Mouse (Mus musculus) forebrain, embryonic 13.5 days (tissue): ENCODE data around the gene Vmn1r115. TPM values are rescaled to one million over a fixed set of nuclear protein-coding genes. Genes with fewer than 3 reads are reported as not detected.
"Not testable (repeated sequence)": the region's sequence is repeated elsewhere in the genome, so short reads cannot be mapped to it uniquely, and the experiment has no call there.

Source experiments
- ATAC-seq: fragments of 200-750 bp; cut with Nextera tagmentation; 2 replicates; pipeline ENCODE4 v1.8.0; 2017
- H3K27ac ChIP-seq: fragments of 300-500 bp; sonication (generic); 2 replicates; pipeline ENCODE4 v1.5.1; 2015; ENCODE audit warnings: inconsistent platforms, mild to moderate bottlenecking, moderate library complexity
- H3K27me3 ChIP-seq: fragments of 300-500 bp; sonication (generic); 2 replicates; pipeline ENCODE4 v1.6.1; 2015; ENCODE audit warnings: mild to moderate bottlenecking, inconsistent platforms
- H3K36me3 ChIP-seq: fragments of 300-500 bp; sonication (generic); 2 replicates; pipeline ENCODE4 v1.6.1; 2015; ENCODE audit warnings: mild to moderate bottlenecking, inconsistent platforms; ENCODE audit not compliant: poor library complexity, severe bottlenecking
- H3K4me1 ChIP-seq: fragments of 300-500 bp; sonication (generic); 2 replicates; pipeline ENCODE4 v1.6.1; 2015; ENCODE audit warnings: inconsistent platforms
- H3K4me2 ChIP-seq: fragments of 300-500 bp; sonication (generic); 2 replicates; pipeline ENCODE4 v1.6.1; 2015; ENCODE audit warnings: inconsistent platforms, mild to moderate bottlenecking, moderate library complexity
- H3K4me3 ChIP-seq: fragments of 300-500 bp; sonication (generic); 2 replicates; pipeline ENCODE4 v1.5.1; 2015; ENCODE audit warnings: mild to moderate bottlenecking, inconsistent platforms
- H3K9ac ChIP-seq: fragments of 300-500 bp; sonication (generic); 2 replicates; pipeline ENCODE4 v1.6.1; 2015; ENCODE audit warnings: mild to moderate bottlenecking, inconsistent platforms
- H3K9me3 ChIP-seq: fragments of 300-500 bp; sonication (generic); replicated peaks from 2 replicates; pipeline ENCODE4 v1.6.1; 2016; ENCODE audit warnings: inconsistent platforms
- WGBS: fragments of 180-500 bp; shearing (Covaris S2); methylation state at CpG from one replicate; pipeline ENCODE4 v1.1.7; 2015; 5-methylcytosine and 5-hydroxymethylcytosine counted together
- polyA plus RNA-seq: library from polyadenylated mRNA; unstranded; fragments of >200 nt; fragmentation: Nextera tagmentation; extraction: Ambion mirVana; gene quantifications from 2 replicates; pipeline ENCODE4 v1.2.1, GENCODE M21; 2015

The Vmn1r115 gene
- not detected in 2 replicates for polyA plus RNA-seq

GRCm38 (mm10) chr7:20844885-20845284, at the start of gene Vmn1r115:
Vmn1r115 (minus strand) TSS chr7:20844985.
- H3K4me2 ChIP-seq, H3K9me3 ChIP-seq, H3K4me3 ChIP-seq, H3K27me3 ChIP-seq, H3K4me1 ChIP-seq, H3K27ac ChIP-seq, H3K9ac ChIP-seq, H3K36me3 ChIP-seq, ATAC-seq: not testable (repeated sequence)
- WGBS = 100% methylated on average over 1 of the region's 3 CpGs

GRCm38 (mm10) chr7:20884021-20884420, 39.2 kb upstream of the Vmn1r115 start, which contains the start of gene Vmn1r117:
Vmn1r117 (minus strand) TSS chr7:20884121.
- ATAC-seq, H3K9me3 ChIP-seq, H3K4me2 ChIP-seq, H3K36me3 ChIP-seq, H3K27ac ChIP-seq, H3K4me3 ChIP-seq, H3K9ac ChIP-seq, H3K27me3 ChIP-seq, H3K4me1 ChIP-seq: not testable (repeated sequence)
- no CpG with 5 or more reads among the region's 2 CpGs for WGBS

GRCm38 (mm10) chr7:20871956-20872355, 27.2 kb upstream of the Vmn1r115 start, which contains the start of gene Vmn1r116:
Vmn1r116 (plus strand) TSS chr7:20872256.
- not testable (repeated sequence) for H3K4me2 ChIP-seq, H3K9ac ChIP-seq, H3K4me3 ChIP-seq, H3K36me3 ChIP-seq, H3K27me3 ChIP-seq, H3K4me1 ChIP-seq, H3K27ac ChIP-seq, H3K9me3 ChIP-seq, ATAC-seq
- 52% methylated on average over 3 of the region's 3 CpGs for WGBS

- not testable (repeated sequence) for H3K9me3 ChIP-seq, H3K4me1 ChIP-seq, H3K4me3 ChIP-seq, H3K27me3 ChIP-seq, H3K9ac ChIP-seq, H3K27ac ChIP-seq, H3K4me2 ChIP-seq, H3K36me3 ChIP-seq, ATAC-seq
- no CpG with 5 or more reads among the region's 5 CpGs for WGBS
Observed at GRCm38 (mm10) chr7:20812086-20812485, 32.7 kb downstream of the Vmn1r115 start, which contains the start of gene Vmn1r114. Vmn1r114 (minus strand) TSS chr7:20812186.

Other genes starting within 250 kb of the Vmn1r115 start
- gene Gm4513, start 246.0 kb downstream of the Vmn1r115 start, polyA plus RNA-seq = not detected in 2 replicates
- not detected in 2 replicates for gene Vmn1r107, start 176.1 kb downstream of the Vmn1r115 start, polyA plus RNA-seq
- not detected in 2 replicates for gene Vmn1r111, start 141.8 kb downstream of the Vmn1r115 start, polyA plus RNA-seq
- not detected in 2 replicates for gene Gm10668, start 114.4 kb downstream of the Vmn1r115 start, polyA plus RNA-seq
- not detected in 2 replicates for gene Vmn1r112, start 73.8 kb downstream of the Vmn1r115 start, polyA plus RNA-seq
- gene Vmn1r113, start 57.7 kb downstream of the Vmn1r115 start, polyA plus RNA-seq = not detected in 2 replicates
- not detected in 2 replicates for gene Vmn1r114, start 32.8 kb downstream of the Vmn1r115 start, polyA plus RNA-seq
- gene Vmn1r116, start 27.3 kb upstream of the Vmn1r115 start, polyA plus RNA-seq = not detected in 2 replicates
- not detected in 2 replicates for gene Vmn1r117, start 39.1 kb upstream of the Vmn1r115 start, polyA plus RNA-seq
- not detected in 2 replicates for gene Vmn1r118, start 67.4 kb upstream of the Vmn1r115 start, polyA plus RNA-seq
- gene Vmn1r119, start 167.5 kb upstream of the Vmn1r115 start, polyA plus RNA-seq = not detected in 2 replicates
- not detected in 2 replicates for gene Vmn1r120, start 208.8 kb upstream of the Vmn1r115 start, polyA plus RNA-seq